Mouse (Mus musculus) adipocyte (in vitro differentiated cells): ENCODE measurements around the gene Tmem9b.

Experiments
- DNase-seq: peaks from one replicate; pipeline ENCODE4 v3.0.0-alpha.2; 2016; ENCODE audit warnings: low spot score

Tmem9b gene

GRCm38 (mm10) chr7:109739822-109740370 lies 12.8 kb downstream of the Tmem9b start:
- DNase-seq: no peak

- peak; percentile 30 for DNase-seq
Measured at GRCm38 (mm10) chr7:109734806-109735205, 17.9 kb downstream of the Tmem9b start.

- no peak for DNase-seq
Measured at GRCm38 (mm10) chr7:109731626-109732025, 21.0 kb downstream of the Tmem9b start, which contains the start of gene Ascl3. Gene Ascl3 (minus strand): TSS chr7:109731726.

GRCm38 (mm10) chr7:109723697-109724096 lies 29.0 kb downstream of the Tmem9b start, which contains the start of gene BC051019:
Gene BC051019 (minus strand): TSS chr7:109723850.
- no peak for DNase-seq

GRCm38 (mm10) chr7:109723114-109723513 lies 29.6 kb downstream of the Tmem9b start:
- DNase-seq: no peak

- DNase-seq: no peak
Measured at GRCm38 (mm10) chr7:109722618-109723017, 30.1 kb downstream of the Tmem9b start.

- peak; percentile 63 for DNase-seq
Measured at GRCm38 (mm10) chr7:109719286-109719685, 33.4 kb downstream of the Tmem9b start.

- no peak for DNase-seq
Measured at GRCm38 (mm10) chr7:109713434-109713982, 39.2 kb downstream of the Tmem9b start.

- DNase-seq: no peak
Measured at GRCm38 (mm10) chr7:109712198-109712597, 40.5 kb downstream of the Tmem9b start.

- no peak for DNase-seq
Measured at GRCm38 (mm10) chr7:109710069-109710468, 42.6 kb downstream of the Tmem9b start.

- DNase-seq: peak; percentile 21
Measured at GRCm38 (mm10) chr7:109708961-109709382, 43.7 kb downstream of the Tmem9b start.

GRCm38 (mm10) chr7:109707023-109707785 lies 45.5 kb downstream of the Tmem9b start:
- peak; percentile 68 for DNase-seq

GRCm38 (mm10) chr7:109704461-109704860 lies 48.2 kb downstream of the Tmem9b start:
- DNase-seq: peak; percentile 50

- peak; percentile 3 for DNase-seq
Measured at GRCm38 (mm10) chr7:109704016-109704377, 48.7 kb downstream of the Tmem9b start.

GRCm38 (mm10) chr7:109703190-109704015 lies 49.3 kb downstream of the Tmem9b start, which contains the start of the genes St5 and Akip1:
Gene St5 (minus strand): TSS chr7:109703605.
Gene Akip1 (plus strand): TSS chr7:109703690.
- DNase-seq: peak; percentile 62

- no peak for DNase-seq
Measured at GRCm38 (mm10) chr7:109702721-109703120, 50.0 kb downstream of the Tmem9b start.

GRCm38 (mm10) chr7:109700213-109700612 lies 52.5 kb downstream of the Tmem9b start:
- DNase-seq: no peak

- no peak for DNase-seq
Measured at GRCm38 (mm10) chr7:109695339-109695726, 57.3 kb downstream of the Tmem9b start.

- DNase-seq: no peak
Measured at GRCm38 (mm10) chr7:109694576-109695338, 57.9 kb downstream of the Tmem9b start.

- DNase-seq: no peak
Measured at GRCm38 (mm10) chr7:109690961-109691360, 61.7 kb downstream of the Tmem9b start.

- no peak for DNase-seq
Measured at GRCm38 (mm10) chr7:109690101-109690500, 62.6 kb downstream of the Tmem9b start.
